Mouse (Mus musculus) heart, embryonic 15.5 days (tissue): ENCODE measurements at regions not wholly inside any gene's neighbourhood (a gene's known extent, or its start where the extent isn't known, plus 50 kb on each side); places are given as distances from the start of the nearest gene placed in this dataset.

Experiments
- ATAC-seq: fragments of 200-750 bp; cut with Nextera tagmentation; replicated peaks from 2 replicates; pipeline ENCODE4 v1.8.0; 2017; ENCODE audit warnings: low read depth, moderate TSS enrichment; ENCODE audit not compliant: insufficient number of reproducible peaks, insufficient read depth, low FRiP score
- H3K27ac ChIP-seq: fragments of 300-500 bp; sonication (generic); 2 replicates; pipeline ENCODE4 v1.5.1; 2015; ENCODE audit warnings: mild to moderate bottlenecking, inconsistent platforms
- H3K27me3 ChIP-seq: fragments of 300-500 bp; sonication (generic); 2 replicates; pipeline ENCODE4 v1.6.1; 2015; ENCODE audit warnings: inconsistent platforms
- H3K36me3 ChIP-seq: fragments of 300-500 bp; sonication (generic); 2 replicates; pipeline ENCODE4 v1.6.1; 2015; ENCODE audit warnings: mild to moderate bottlenecking, inconsistent platforms
- H3K4me1 ChIP-seq: fragments of 300-500 bp; sonication (generic); replicated peaks from 2 replicates; pipeline ENCODE4 v1.6.1; 2015; ENCODE audit warnings: inconsistent platforms
- H3K4me2 ChIP-seq: fragments of 300-500 bp; sonication (generic); 2 replicates; pipeline ENCODE4 v1.6.1; 2015; ENCODE audit warnings: inconsistent platforms, mild to moderate bottlenecking, moderate library complexity
- H3K4me3 ChIP-seq: fragments of 300-500 bp; sonication (generic); 2 replicates; pipeline ENCODE4 v1.5.1; 2015; ENCODE audit warnings: mild to moderate bottlenecking, inconsistent platforms
- H3K9ac ChIP-seq: fragments of 300-500 bp; sonication (generic); 2 replicates; pipeline ENCODE4 v1.6.1; 2015; ENCODE audit warnings: mild to moderate bottlenecking, inconsistent platforms
- H3K9me3 ChIP-seq: fragments of 300-500 bp; sonication (generic); replicated peaks from 2 replicates; pipeline ENCODE4 v1.6.1; 2016; ENCODE audit warnings: inconsistent platforms
- WGBS: fragments of 180-500 bp; shearing (Covaris S2); methylation state at CpG from one replicate; pipeline ENCODE4 v1.1.7; 2015; ENCODE audit warnings: mixed read lengths; 5-methylcytosine and 5-hydroxymethylcytosine counted together

GRCm38 (mm10) chr10:16030802-16031201 lies 1312.8 kb upstream of the Gje1 start:
- ATAC-seq, result no peak
- no peaks in the 10 kb centered on the region for H3K27me3 ChIP-seq
- no peaks in the 10 kb centered on the region for H3K4me1 ChIP-seq
- H3K27ac ChIP-seq, result no peak overlapping the region
- no peak overlapping the region for H3K9ac ChIP-seq
- H3K4me3 ChIP-seq, result no peak overlapping the region
- H3K9me3 ChIP-seq, result no peaks in the 10 kb centered on the region
- H3K4me2 ChIP-seq, result no peak overlapping the region
- no peaks in the 10 kb centered on the region for H3K36me3 ChIP-seq
- 75% methylated on average over 2 of the region's 2 CpGs for WGBS

- Histone ChIP-seq H3K4me1 (no peaks in the 10 kb centered on the region), H3K4me3 (no peak overlapping the region), H3K36me3 (no peaks in the 10 kb centered on the region), H3K27ac (no peak overlapping the region), H3K9ac (no peak overlapping the region), H3K9me3 (no peaks in the 10 kb centered on the region), H3K27me3 (no peaks in the 10 kb centered on the region), H3K4me2 (no peak overlapping the region)
- no peak for ATAC-seq
- WGBS, result 86% methylated on average over 1 of the region's 1 CpGs
These were observed 1296.8 kb upstream of the Gje1 start for GRCm38 (mm10) chr10:16014806-16015205.

DNA sequence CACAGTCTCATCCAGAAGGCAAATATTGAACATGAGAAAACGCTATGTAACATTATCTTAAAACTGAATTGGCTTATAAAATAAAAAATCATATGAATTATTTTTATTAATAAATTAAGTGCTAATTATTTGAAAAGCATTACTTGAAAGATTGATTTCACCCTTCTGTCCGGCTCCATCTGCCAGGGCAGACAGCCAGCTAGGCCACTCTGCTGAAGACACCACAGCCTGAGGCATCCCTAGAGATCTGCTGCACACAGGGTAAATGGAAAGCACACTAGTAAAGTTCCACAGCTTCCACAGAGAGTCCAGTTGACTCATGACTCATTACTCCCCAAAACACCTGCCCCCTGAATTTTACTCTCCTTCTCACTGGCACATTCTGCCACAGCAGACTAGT lies 1283.2 kb upstream of the Gje1 start:
- Histone ChIP-seq H3K9me3 (no peaks in the 10 kb centered on the region), H3K4me3 (no peak overlapping the region), H3K36me3 (no peaks in the 10 kb centered on the region), H3K4me1 (no peaks in the 10 kb centered on the region), H3K27ac (no peak overlapping the region), H3K27me3 (no peaks in the 10 kb centered on the region), H3K4me2 (no peak overlapping the region), H3K9ac (no peak overlapping the region)
- ATAC-seq, result no peak
- WGBS, result 81% methylated on average over 2 of the region's 2 CpGs

- Histone ChIP-seq H3K36me3 (no peaks in the 10 kb centered on the region), H3K4me2 (no peak overlapping the region), H3K9ac (no peak overlapping the region), H3K27ac (no peak overlapping the region), H3K9me3 (no peaks in the 10 kb centered on the region), H3K4me1 (no peaks in the 10 kb centered on the region), H3K4me3 (no peak overlapping the region), H3K27me3 (no peaks in the 10 kb centered on the region)
- 85% methylated on average over 2 of the region's 2 CpGs for WGBS
- ATAC-seq, result no peak
These were observed 1275.3 kb upstream of the Gje1 start for GRCm38 (mm10) chr10:15993275-15993674.
